Mouse (Mus musculus) cortical plate, adult 2 months (tissue): ENCODE measurements at regions not wholly inside any gene's neighbourhood (a gene's known extent, or its start where the extent isn't known, plus 50 kb on each side); places are given as distances from the start of the nearest gene placed in this dataset.

ENCODE experiments used
- H3K27ac ChIP-seq: fragments of 200-500 bp; 2 replicates; pipeline ENCODE4 v1.5.1; 2012; ENCODE audit warnings: low read length, control low read depth, inconsistent platforms; ENCODE audit not compliant: insufficient read depth
- H3K4me1 ChIP-seq: fragments of 200-500 bp; 2 replicates; pipeline ENCODE4 v1.6.1; 2011; ENCODE audit warnings: low read length; ENCODE audit not compliant: control insufficient read depth, insufficient read depth
- H3K4me3 ChIP-seq: fragments of 200-500 bp; 2 replicates; pipeline ENCODE4 v1.5.1; 2011; ENCODE audit warnings: mild to moderate bottlenecking, low read length, control low read depth; ENCODE audit not compliant: insufficient read depth
- CTCF ChIP-seq: fragments of 200-500 bp; IDR thresholded peaks from 2 replicates; pipeline ENCODE4 v1.5.1; 2011; ENCODE audit warnings: mild to moderate bottlenecking, control low read depth, low read length; ENCODE audit not compliant: insufficient read depth; ENCODE audit errors: extremely low read depth
- POLR2A ChIP-seq: fragments of 200-500 bp; IDR thresholded peaks from 2 replicates; pipeline ENCODE4 v1.6.1; 2011; ENCODE audit warnings: mild to moderate bottlenecking, low read length, control low read depth; ENCODE audit not compliant: insufficient read depth; ENCODE audit errors: extremely low read depth

GRCm38 (mm10) chr11:104038271-104038800 lies 71.8 kb downstream of the Arf2 start:
- Histone ChIP-seq H3K4me3 (no peak overlapping the region), H3K27ac (no peak overlapping the region), H3K4me1 (no peaks in the 10 kb centered on the region)
- no peak for TF ChIP-seq CTCF

- TF ChIP-seq CTCF (no peak), POLR2A (no peak)
- H3K4me3 ChIP-seq: no peak overlapping the region
- H3K27ac ChIP-seq: no peak overlapping the region
- no peaks in the 10 kb centered on the region for H3K4me1 ChIP-seq
These were observed 78.7 kb downstream of the Arf2 start for GRCm38 (mm10) chr11:104045216-104045615.

- H3K27ac ChIP-seq: no peak overlapping the region
These were observed 80.7 kb upstream of the Crhr1 start for GRCm38 (mm10) chr11:104051986-104052385.

GRCm38 (mm10) chr11:104053242-104053641 lies 79.4 kb upstream of the Crhr1 start:
- no peak overlapping the region for H3K27ac ChIP-seq
- no peak for TF ChIP-seq CTCF
- TF ChIP-seq POLR2A: no peak
- no peak overlapping the region for H3K4me3 ChIP-seq
- peaks cover 6% of the 10 kb centered on the region for H3K4me1 ChIP-seq

More at GRCm38 (mm10) chr11:104051986-104052385, 80.7 kb upstream of the Crhr1 start:
- TF ChIP-seq CTCF (no peak), POLR2A (no peak)
- Histone ChIP-seq H3K4me1 (peaks cover 6% of the 10 kb centered on the region), H3K4me3 (no peak overlapping the region)

- Histone ChIP-seq H3K27ac (no peak overlapping the region), H3K4me1 (peaks cover 6% of the 10 kb centered on the region), H3K4me3 (no peak overlapping the region)
- TF ChIP-seq POLR2A: no peak
These were observed 76.7 kb upstream of the Crhr1 start for GRCm38 (mm10) chr11:104055941-104056340.

GRCm38 (mm10) chr11:104057046-104057445 lies 75.6 kb upstream of the Crhr1 start:
- Histone ChIP-seq H3K27ac (no peak overlapping the region), H3K4me1 (0 out of 2 replicates have a peak, but pooled peaks cover 2% of the 10 kb centered on the region), H3K4me3 (no peak overlapping the region)
- TF ChIP-seq CTCF (no peak), POLR2A (no peak)

GRCm38 (mm10) chr11:104058600-104058999 lies 74.1 kb upstream of the Crhr1 start:
- Histone ChIP-seq H3K4me3 (no peak overlapping the region), H3K27ac (no peak overlapping the region), H3K4me1 (no peaks in the 10 kb centered on the region)
- TF ChIP-seq CTCF: no peak
- no peak for TF ChIP-seq POLR2A

- no peaks in the 10 kb centered on the region for H3K4me1 ChIP-seq
- no peak for TF ChIP-seq CTCF
- no peak overlapping the region for H3K4me3 ChIP-seq
- H3K27ac ChIP-seq: no peak overlapping the region
These were observed 73.6 kb upstream of the Crhr1 start for GRCm38 (mm10) chr11:104059085-104059484.

GRCm38 (mm10) chr11:104061361-104061760 lies 71.3 kb upstream of the Crhr1 start:
- TF ChIP-seq CTCF (no peak), POLR2A (no peak)
- H3K4me1 ChIP-seq: no peaks in the 10 kb centered on the region
- H3K27ac ChIP-seq: no peak overlapping the region
- H3K4me3 ChIP-seq: no peak overlapping the region

GRCm38 (mm10) chr11:104065181-104065580 lies 67.5 kb upstream of the Crhr1 start:
- no peak overlapping the region for H3K27ac ChIP-seq
- H3K4me3 ChIP-seq: no peak overlapping the region
- TF ChIP-seq CTCF (no peak), POLR2A (no peak)
- H3K4me1 ChIP-seq: no peaks in the 10 kb centered on the region

GRCm38 (mm10) chr11:104072591-104073183 lies 60.0 kb upstream of the Crhr1 start:
- Histone ChIP-seq H3K4me3 (no peak overlapping the region), H3K4me1 (peaks cover 2% of the 10 kb centered on the region), H3K27ac (no peak overlapping the region)
- TF ChIP-seq POLR2A (no peak), CTCF (no peak)
